Mouse (Mus musculus): ENCODE data around the gene B4galt3. TPM values are rescaled to one million over a fixed set of nuclear protein-coding genes. Genes with fewer than 3 reads are reported as not detected.
"Not testable (repeated sequence)": the region's sequence is repeated elsewhere in the genome, so short reads cannot be mapped to it uniquely, and the experiment has no call there.

The B4galt3 gene
- total RNA-seq, 2 experiments from 2014 or later, result 27.1 to 36.6 TPM

GRCm38 (mm10) chr1:171239992-171240744 lies 30.0 kb upstream of the B4galt3 start:
- DNase-seq, result peak; percentile 74

DNA sequence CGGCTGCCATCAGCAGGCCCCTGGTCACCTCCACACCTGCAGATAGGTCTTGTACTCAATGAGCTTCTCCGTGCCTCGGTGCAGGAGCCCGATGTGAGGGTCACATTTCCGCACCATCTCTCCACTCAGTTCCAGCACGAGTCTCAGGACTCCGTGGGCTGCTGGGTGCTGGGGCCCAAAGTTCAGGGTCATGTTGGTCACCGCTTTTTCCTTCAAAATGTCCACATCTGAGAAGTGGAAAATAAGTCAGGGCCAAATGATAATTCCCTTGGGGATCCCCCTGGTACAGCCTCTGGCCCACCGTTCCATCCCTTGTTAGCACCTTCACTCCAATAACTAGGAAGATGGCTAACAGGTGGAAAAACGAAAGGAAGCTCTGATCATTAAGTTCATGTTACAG lies 29.2 kb upstream of the B4galt3 start:
- DNase-seq, result peak; percentile 46 to 64

DNA sequence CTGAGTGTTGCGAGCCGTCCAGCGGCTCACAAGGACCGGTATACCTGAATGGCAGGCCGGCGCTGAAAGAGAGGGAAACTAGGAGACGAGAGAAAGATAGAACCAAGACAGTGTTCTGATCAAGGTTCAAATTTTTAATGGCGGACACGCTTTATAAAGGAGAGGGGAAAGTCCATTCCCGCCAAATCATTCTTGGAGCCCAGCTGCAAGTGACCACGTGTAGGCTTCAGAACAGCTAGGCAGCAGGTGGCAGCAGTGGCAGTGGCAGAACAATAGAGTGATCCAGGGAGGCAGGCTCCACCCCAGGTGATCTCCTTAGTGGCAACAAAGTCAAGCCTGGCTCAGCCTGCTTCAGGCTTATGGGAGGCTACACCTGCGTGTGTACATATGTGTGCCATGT lies 28.2 kb upstream of the B4galt3 start:
- not testable (repeated sequence) for DNase-seq

- DNase-seq, result no peak
Observed at GRCm38 (mm10) chr1:171245353-171245752, 24.8 kb upstream of the B4galt3 start.

DNA sequence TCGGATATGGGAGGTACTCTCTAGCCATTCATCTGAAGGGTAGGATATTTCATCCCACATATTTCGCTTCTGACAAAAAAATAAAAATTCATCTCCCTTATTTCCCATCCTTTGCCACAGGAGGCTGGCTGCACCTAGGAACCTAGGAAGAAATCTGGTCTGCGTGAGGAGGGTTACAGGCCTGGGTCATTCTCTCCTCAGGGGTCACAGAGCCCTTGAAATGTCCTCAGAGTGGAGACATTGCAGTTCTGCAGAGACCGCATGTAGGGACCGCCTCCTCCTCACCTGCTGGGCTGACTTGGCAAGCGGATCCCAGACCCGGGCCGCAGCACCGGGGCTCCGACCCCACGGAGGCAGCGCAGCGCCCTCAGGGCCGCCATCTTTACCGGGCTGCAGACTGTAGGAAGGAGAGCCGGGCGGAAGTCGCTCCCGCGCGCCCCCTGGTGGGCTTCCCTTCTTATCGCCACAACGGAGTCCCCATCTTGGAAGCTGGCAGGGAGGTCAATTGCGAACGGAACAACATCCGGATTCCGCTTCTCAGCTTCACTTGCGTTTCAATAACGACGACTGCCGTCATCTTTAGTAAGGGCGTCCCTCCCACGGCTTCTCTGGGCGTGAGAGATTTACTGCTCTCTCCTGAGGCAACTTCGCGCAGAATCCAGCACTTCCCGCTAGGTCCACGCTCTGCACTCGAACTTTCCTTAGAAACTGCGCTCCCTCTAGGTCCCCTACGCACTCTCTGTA lies 23.2 kb upstream of the B4galt3 start:
- peak; percentile 97 to 99 for DNase-seq

- peak in 1 of 2 experiments; percentile 34 for DNase-seq
Observed at GRCm38 (mm10) chr1:171247453-171247841, 22.7 kb upstream of the B4galt3 start.

DNA sequence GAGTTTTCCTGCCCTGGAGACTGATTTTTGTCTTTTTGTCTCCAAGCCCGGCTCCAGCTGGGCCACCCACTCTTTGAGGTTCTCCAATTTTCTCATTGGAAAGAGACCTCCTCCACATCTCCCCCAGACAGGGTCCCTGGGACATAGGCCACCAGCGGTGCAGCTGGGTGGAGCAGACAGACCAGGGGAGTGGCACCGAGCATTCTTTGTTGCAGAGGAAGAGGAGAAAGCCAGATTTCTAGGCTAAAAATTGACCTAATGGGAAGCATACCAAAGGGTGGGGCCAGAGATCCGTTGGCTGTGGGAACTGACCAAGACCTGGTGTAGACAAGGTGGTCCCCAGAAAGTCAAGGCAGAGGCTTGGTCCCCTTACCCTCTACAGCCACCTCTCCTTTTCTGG lies 22.2 kb upstream of the B4galt3 start:
- no peak for DNase-seq

DNA sequence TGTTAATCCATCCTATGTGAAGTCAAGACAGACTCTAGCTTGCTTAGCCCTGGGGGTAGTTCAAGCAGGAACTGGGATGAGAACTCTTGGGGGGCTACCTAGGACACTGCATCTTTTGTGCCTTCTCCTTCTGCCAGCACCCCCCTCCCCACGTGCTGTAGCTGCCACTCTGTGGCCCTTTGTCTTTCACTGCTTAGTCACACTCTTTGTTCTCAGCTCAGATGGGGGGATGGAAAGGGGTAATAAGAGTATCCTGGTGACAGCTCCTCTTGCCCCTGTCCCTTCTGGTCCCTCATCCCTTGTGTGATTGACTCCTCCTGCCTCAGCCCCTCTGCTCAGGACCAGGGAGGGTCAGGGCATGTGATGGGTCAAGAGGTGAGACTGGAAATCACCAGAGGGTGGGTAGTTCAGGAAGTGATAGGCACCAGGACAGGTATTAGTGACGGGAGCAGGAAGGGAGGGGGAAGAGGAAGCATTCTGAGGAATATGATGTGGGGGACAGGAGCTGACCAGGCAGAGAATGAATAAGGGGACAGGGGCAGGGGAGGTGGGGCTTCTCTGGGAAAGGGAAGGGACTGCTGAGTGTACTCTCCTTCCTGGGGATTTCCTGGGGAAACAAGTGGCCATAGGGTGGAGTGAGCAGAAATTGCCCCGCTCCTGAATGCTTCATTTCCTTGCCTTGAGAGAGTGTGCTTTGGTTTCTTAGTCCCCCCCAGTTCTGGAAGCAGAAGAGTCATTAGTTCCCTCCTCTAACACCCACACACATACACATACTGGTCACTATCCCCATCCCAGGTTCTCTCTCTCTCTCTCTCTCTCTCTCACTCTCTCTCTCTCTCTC lies 21.5 kb upstream of the B4galt3 start:
- no peak for DNase-seq

DNA sequence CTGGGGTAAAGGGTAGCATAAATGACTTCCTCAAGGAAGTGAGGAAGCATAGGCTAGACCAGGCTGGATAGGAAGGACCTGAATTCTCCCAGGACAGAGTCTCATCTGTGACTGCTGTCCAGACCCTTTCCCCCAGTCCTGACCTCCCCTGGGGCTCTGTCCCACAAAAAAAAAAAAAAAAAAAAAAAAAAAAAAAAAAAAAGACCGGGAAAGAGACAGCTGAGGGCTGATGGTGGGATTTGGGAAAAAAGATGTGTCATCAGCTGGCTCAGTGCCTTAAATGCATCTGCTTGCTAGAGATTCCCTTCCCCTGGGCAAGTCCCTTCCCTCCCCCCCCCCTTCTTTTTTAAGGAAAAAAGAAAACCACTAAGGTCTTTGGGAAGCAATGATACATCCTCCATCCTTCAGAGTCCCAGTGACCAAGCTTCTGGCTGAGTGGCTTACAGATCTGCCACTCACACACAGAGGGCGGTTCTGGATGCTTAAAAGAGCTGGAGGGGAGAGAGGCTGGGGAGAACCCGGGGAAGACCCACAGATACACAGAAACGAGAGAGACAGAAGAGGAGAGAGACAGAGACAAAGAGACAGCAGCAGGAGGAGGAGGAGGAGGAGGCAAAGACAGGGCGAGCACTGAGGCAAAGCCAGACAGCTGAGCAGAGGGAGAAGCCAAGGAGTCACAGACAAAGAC lies 20.1 kb upstream of the B4galt3 start, which contains the start of gene Adamts4:
Gene Adamts4, plus strand, starts transcription at position 509 of the 688 bp plus-strand sequence.
- peak in 1 of 2 experiments; percentile 27 for DNase-seq

- no peak for DNase-seq
Observed at GRCm38 (mm10) chr1:171250680-171251593, 19.2 kb upstream of the B4galt3 start, which contains the start of gene Ndufs2. Gene Ndufs2, minus strand, starts transcription at chr1:171251388.

DNA sequence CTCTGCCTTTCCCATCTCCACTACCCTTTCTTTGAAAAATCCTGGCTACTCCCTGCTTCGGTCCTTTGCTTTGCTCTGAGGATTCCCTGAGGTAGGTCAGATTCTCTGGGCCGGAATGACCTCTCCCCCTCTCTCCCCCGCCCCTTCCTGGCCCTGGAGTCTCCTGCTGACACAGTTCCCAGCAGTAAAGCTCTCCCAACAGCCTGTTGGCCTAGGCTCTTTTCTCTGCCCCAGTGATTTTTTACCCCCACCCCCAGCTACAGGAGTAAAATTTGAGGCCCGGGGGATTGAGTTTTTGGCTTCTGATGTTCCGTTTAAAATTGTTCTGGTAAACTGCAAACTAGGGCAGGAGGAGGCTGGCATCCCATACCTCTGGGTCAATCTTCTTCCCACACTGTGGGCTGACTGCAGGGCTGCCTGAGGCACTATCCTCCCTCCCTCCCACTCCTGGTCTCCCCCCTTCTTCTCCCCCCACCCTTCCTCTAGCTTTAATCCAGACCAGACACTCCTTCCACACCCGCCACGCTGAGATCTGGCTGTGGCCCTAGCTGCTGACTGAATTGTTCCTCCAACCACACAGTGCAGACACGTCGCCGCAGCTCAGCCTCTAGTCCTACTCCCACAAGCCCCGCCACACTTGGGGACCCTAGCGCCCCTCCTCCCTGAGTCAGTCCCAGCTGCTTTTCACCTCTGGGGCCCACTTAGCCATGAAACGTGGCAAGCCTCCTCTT lies 18.4 kb upstream of the B4galt3 start:
- DNase-seq, result no peak

DNA sequence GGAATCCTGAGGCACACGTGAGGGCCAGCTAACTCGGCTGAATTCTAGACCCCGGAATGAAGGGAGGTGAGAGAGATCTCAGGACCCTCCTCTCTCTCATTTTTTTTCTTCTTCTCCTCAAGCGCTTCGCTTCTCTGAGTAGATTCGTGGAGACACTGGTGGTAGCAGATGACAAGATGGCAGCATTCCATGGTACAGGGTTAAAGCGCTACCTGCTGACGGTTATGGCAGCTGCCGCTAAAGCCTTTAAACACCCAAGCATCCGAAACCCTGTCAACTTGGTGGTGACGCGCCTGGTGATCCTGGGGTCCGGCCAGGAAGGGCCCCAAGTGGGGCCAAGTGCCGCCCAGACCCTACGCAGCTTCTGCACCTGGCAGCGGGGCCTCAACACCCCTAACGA lies 17.7 kb upstream of the B4galt3 start:
- no peak for DNase-seq

DNA sequence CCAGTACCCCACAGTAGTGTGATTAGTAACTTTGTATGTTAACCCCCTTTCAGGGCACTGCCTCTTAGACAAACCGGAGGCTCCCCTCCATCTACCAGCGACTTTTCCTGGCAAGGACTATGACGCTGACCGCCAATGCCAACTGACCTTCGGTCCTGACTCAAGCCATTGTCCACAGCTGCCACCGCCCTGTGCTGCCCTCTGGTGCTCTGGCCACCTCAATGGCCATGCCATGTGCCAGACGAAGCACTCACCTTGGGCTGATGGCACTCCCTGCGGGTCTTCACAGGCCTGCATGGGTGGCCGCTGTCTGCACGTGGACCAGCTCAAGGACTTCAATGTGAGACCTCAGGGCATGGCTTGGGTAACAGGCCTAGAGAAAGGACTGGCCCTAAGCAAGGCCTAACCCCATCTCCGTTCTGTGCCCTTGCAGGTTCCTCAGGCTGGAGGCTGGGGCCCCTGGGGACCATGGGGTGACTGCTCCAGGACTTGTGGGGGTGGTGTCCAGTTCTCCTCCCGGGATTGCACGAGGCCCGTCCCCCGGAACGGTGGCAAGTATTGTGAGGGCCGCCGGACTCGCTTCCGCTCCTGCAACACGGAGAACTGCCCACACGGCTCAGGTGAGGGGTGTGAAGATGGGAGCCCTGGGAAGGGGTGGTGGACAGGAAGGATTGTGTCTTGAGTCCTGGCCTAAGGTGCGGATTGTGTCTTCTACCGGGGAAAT lies 13.9 kb upstream of the B4galt3 start:
- DNase-seq, result peak; percentile 79 to 81

DNA sequence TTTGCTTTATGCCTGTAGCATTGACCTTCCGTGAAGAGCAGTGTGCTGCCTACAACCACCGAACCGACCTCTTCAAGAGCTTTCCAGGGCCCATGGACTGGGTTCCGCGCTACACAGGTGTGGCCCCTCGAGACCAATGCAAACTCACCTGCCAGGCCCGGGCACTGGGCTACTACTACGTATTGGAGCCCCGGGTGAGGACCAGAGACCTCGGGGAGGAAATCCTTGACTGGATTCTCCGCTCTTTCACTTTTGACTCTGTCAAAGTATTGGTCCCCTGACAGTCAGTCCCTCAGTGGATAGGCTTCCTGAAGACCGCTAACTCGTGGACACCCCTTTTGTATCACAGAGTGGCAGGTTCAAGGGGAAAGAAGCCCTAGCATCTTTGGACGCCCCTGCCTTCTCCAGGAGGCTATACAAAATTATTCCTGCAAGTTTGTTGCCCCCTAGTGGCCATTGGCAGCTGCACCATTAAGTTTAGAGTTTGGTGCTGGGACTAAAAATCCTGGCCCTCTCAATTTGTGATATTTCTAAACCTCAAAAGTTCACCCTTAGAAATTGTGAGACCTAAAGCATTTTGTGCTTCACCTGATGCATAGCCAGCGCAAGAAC lies 13.1 kb upstream of the B4galt3 start:
- DNase-seq, result peak; percentile 71 to 76

- no peak for DNase-seq
Observed at GRCm38 (mm10) chr1:171257781-171258180, 12.3 kb upstream of the B4galt3 start.

- DNase-seq, result no peak
Observed at GRCm38 (mm10) chr1:171258921-171259320, 11.2 kb upstream of the B4galt3 start.

GRCm38 (mm10) chr1:171260316-171260715 lies 9.8 kb upstream of the B4galt3 start:
- peak in 1 of 2 experiments; percentile 41 for DNase-seq

DNA sequence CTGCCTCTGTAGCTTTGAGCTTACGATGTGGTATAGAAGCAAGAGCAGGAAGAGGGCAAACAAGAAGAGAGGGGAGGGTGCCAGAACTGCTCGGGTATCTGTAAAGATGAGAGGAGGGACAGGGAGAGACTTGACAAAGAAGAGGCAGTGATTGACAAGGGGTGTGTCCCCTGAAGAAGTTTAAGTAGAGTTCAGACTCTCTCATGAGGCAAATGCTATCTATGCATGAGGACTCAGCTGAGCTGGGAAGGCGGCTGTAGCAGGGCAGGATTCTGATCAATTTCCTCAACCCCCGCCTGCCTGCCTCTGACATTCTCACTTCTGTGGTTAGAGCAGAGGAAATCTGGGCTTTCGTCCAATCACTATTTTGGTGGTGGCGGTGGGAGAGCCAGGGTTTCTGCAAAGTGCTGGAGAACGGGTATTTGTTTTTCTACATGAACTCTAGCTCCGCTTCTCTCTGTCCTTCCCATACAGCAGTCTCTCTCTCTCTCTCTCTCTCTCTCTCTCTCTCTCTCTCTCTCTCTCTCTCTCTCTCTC lies 7.5 kb upstream of the B4galt3 start:
- DNase-seq, result peak; percentile 67 to 75

Measured in adrenal gland, postnatal 36 days (tissue).